Mouse (Mus musculus): Measurements from ENCODE around the gene Dtnb.

Dtnb gene

GRCm38 (mm10) chr12:3827771-3828170, 255.6 kb downstream of the Dtnb start:
- no peak overlapping the region for H3K4me3 ChIP-seq (replicated peaks; ENCODE audit: low read length)

More at GRCm38 (mm10) chr12:3827771-3828170, 255.6 kb downstream of the Dtnb start:
- no peaks in the 10 kb centered on the region for H3K36me3 ChIP-seq (ENCODE audit: insufficient read depth, low read length)
- peaks cover 42% of the 10 kb centered on the region for H3K4me1 ChIP-seq (replicated peaks; ENCODE audit: low read depth, low read length)
- H3K9me3 ChIP-seq (ENCODE audit: low read length) = no peaks in the 10 kb centered on the region
- no peak for TF ChIP-seq POU5F1 (IDR thresholded peaks at IDR 0.05; ENCODE audit: borderline replicate concordance, low read length)
- TF ChIP-seq NANOG (IDR thresholded peaks at IDR 0.05; ENCODE audit: borderline replicate concordance, low read length) = no peak
- TF ChIP-seq CTCF (conservative IDR thresholded peaks at IDR 0.05; ENCODE audit: low read length) = no peak
- H3K27me3 ChIP-seq (ENCODE audit: insufficient read depth, low read length) = peaks cover 13% of the 10 kb centered on the region; the same call in 1 of the 2 replicates
